Mouse (Mus musculus): Measurements from ENCODE around the gene Cdt1. TPM values are rescaled to one million over a fixed set of nuclear protein-coding genes. Genes with fewer than 3 reads are reported as not detected.

Gene Cdt1
- total and polyA plus RNA-seq, 3 experiments = 46.0 to 67.3 (median 50.0) TPM

- dilution Hi-C loops (cut with MboI; ENCODE audit: extremely low pct_ligation_motif_present, extremely low pct_unique_long_range_greater_than_20kb, low sequenced_read_pairs) (no loop called here), in situ Hi-C loops (cut with MboI; ENCODE audit: low pct_ligation_motif_present, low pct_unique_long_range_greater_than_20kb, low sequenced_read_pairs) (no loop called here)
- H3K4me1 ChIP-seq (ENCODE audit: control insufficient read depth in 1 of 2, insufficient read depth in 2 of 2) = peaks cover 12 to 42% of the 10 kb centered on the region in 2 experiments
- TF ChIP-seq ZKSCAN1 (IDR thresholded peaks at IDR 0.05; ENCODE audit: borderline replicate concordance, low read depth, low read length) (no peak), IRF4 (IDR thresholded peaks at IDR 0.05; ENCODE audit: low read depth, low read length) (no peak), BHLHE40 (IDR thresholded peaks at IDR 0.05; ENCODE audit: low read depth, low read length) (peak; percentile 93), UBTF (IDR thresholded peaks at IDR 0.05; ENCODE audit: low read depth, low read length) (peak; percentile 85), SIN3A (IDR thresholded peaks at IDR 0.05; ENCODE audit: low read length) (peak; percentile 82), MAX (IDR thresholded peaks at IDR 0.05; ENCODE audit: low read length) (peak; percentile 34; the same call in 1 of the 2 replicates), TCF12 (IDR thresholded peaks at IDR 0.05; ENCODE audit: low read depth, low read length) (0 out of 2 replicates have a peak, but pooled peaks have one; percentile 26), ZMIZ1 (IDR thresholded peaks at IDR 0.05; ENCODE audit: low read depth, low read length) (0 out of 2 replicates have a peak, but pooled peaks have one; percentile 42), PAX5 (IDR thresholded peaks at IDR 0.05; ENCODE audit: low read length) (no peak), EP300 (IDR thresholded peaks at IDR 0.05; ENCODE audit: low read length) (no peak), MXI1 (IDR thresholded peaks at IDR 0.05; ENCODE audit: low read depth, low read length) (peak; percentile 91)
- DNase-seq (ENCODE audit: extremely low read depth) = no peak
- H3K4me2 ChIP-seq (ENCODE audit: insufficient read depth, low read depth, poor library complexity, severe bottlenecking) = no peak overlapping the region
- peak overlapping the region; percentile 53 for H3K27ac ChIP-seq (ENCODE audit: insufficient read depth, low read depth)
- H3K36me3 ChIP-seq (replicated peaks in 1 of 2; ENCODE audit: control insufficient read depth in 1 of 2, insufficient read depth in 1 of 2, low read length in 1 of 2) = peaks cover 0 to 4% of the 10 kb centered on the region in 2 experiments
- H3K79me2 ChIP-seq (replicated peaks; ENCODE audit: control insufficient read depth, extremely low read depth, insufficient read depth, poor library complexity, severe bottlenecking) = peaks cover 22% of the 10 kb centered on the region
- H3K27me3 ChIP-seq (replicated peaks) = no peaks in the 10 kb centered on the region
- H3K4me3 ChIP-seq (replicated peaks in 1 of 3; ENCODE audit: low read depth in 2 of 3, low read length in 2 of 3, poor library complexity in 1 of 3) = peak overlapping the region; percentile 69 to 86 (median 82)
- peak overlapping the region; percentile 31 for H3K9ac ChIP-seq (ENCODE audit: insufficient read depth, low read depth)
- H3K9me3 ChIP-seq (replicated peaks; ENCODE audit: low read length) = no peaks in the 10 kb centered on the region
These were observed 16.9 kb upstream of the Cdt1 start for GRCm38 (mm10) chr8:122550995-122551264.

- Histone ChIP-seq H3K4me1 (ENCODE audit: control insufficient read depth in 1 of 2, insufficient read depth in 2 of 2) (peaks cover 13 to 42% of the 10 kb centered on the region in 2 experiments), H3K9ac (ENCODE audit: insufficient read depth, low read depth) (peak within 1 kb of the TSS; percentile 31), H3K9me3 (replicated peaks; ENCODE audit: low read length) (no peaks in the 10 kb centered on the region), H3K79me2 (replicated peaks; ENCODE audit: control insufficient read depth, extremely low read depth, insufficient read depth, poor library complexity, severe bottlenecking) (peaks cover 17% of the 10 kb centered on the region), H3K27me3 (replicated peaks) (no peaks in the 10 kb centered on the region), H3K27ac (ENCODE audit: insufficient read depth, low read depth) (peak within 1 kb of the TSS; percentile 53), H3K36me3 (replicated peaks in 1 of 2; ENCODE audit: control insufficient read depth in 1 of 2, insufficient read depth in 1 of 2, low read length in 1 of 2) (peaks cover 0 to 2% of the 10 kb centered on the region in 2 experiments), H3K4me3 (replicated peaks in 1 of 3; ENCODE audit: low read depth in 2 of 3, low read length in 2 of 3, poor library complexity in 1 of 3) (peak within 1 kb of the TSS; percentile 69 to 86 (median 82)), H3K4me2 (ENCODE audit: insufficient read depth, low read depth, poor library complexity, severe bottlenecking) (peak within 1 kb of the TSS; percentile 67)
- DNase-seq (ENCODE audit: extremely low read depth) = peak; percentile 90
- in situ Hi-C loops (cut with MboI; ENCODE audit: low pct_ligation_motif_present, low pct_unique_long_range_greater_than_20kb, low sequenced_read_pairs) = no loop called here
- dilution Hi-C loops (cut with MboI; ENCODE audit: extremely low pct_ligation_motif_present, extremely low pct_unique_long_range_greater_than_20kb, low sequenced_read_pairs) = no loop called here
- TF ChIP-seq SIN3A (IDR thresholded peaks at IDR 0.05; ENCODE audit: low read length) = peak; percentile 27; the same call in 1 of the 2 replicates
- TF ChIP-seq USF1 (IDR thresholded peaks at IDR 0.05; ENCODE audit: low read depth, low read length) = no peak
- peak; percentile 36; the same call in 1 of the 2 replicates for TF ChIP-seq NRF1 (IDR thresholded peaks at IDR 0.05; ENCODE audit: low read depth, low read length)
- peak; percentile 53 to 99 for TF ChIP-seq CTCF (conservative IDR thresholded peaks at IDR 0.05 in 1 of 2, IDR thresholded peaks at IDR 0.05 in 1 of 2; ENCODE audit: low read depth in 2 of 2, low read length in 2 of 2)
- TF ChIP-seq MXI1 (IDR thresholded peaks at IDR 0.05; ENCODE audit: low read depth, low read length) = peak; percentile 36; the same call in 1 of the 2 replicates
- no peak for TF ChIP-seq KAT2A (IDR thresholded peaks at IDR 0.05; ENCODE audit: insufficient replicate concordance, low read length)
- TF ChIP-seq UBTF (IDR thresholded peaks at IDR 0.05; ENCODE audit: low read depth, low read length) = peak; percentile 23; the same call in 1 of the 2 replicates
- TF ChIP-seq MAFK (IDR thresholded peaks at IDR 0.05; ENCODE audit: insufficient replicate concordance, low read length) = no peak
- TF ChIP-seq JUND (conservative IDR thresholded peaks at IDR 0.05; ENCODE audit: low read depth, low read length) = no peak
- no peak for TF ChIP-seq USF2 (conservative IDR thresholded peaks at IDR 0.05; ENCODE audit: low read depth, low read length)
- TF ChIP-seq RAD21 (IDR thresholded peaks at IDR 0.05; ENCODE audit: low read depth, low read length) = peak; percentile 81
- TF ChIP-seq MAX (IDR thresholded peaks at IDR 0.05; ENCODE audit: low read length) = peak; percentile 67; the same call in 1 of the 2 replicates
- TF ChIP-seq ELF1 (IDR thresholded peaks at IDR 0.05; ENCODE audit: low read depth, low read length) = no peak
- no peak; the same call in 1 of the 2 replicates for TF ChIP-seq IRF4 (IDR thresholded peaks at IDR 0.05; ENCODE audit: low read depth, low read length)
- TF ChIP-seq BHLHE40 (IDR thresholded peaks at IDR 0.05; ENCODE audit: low read depth, low read length) = peak; percentile 91
- peak; percentile 68; the same call in 1 of the 2 replicates for TF ChIP-seq TBP (conservative IDR thresholded peaks at IDR 0.05; ENCODE audit: low read depth, low read length)
- TF ChIP-seq POLR2A (IDR thresholded peaks at IDR 0.05; ENCODE audit: low read depth, low read length) = peak; percentile 85
- peak; percentile 69; the same call in 1 of the 2 replicates for TF ChIP-seq NELFE (IDR thresholded peaks at IDR 0.05; ENCODE audit: low read depth, low read length)
- TF ChIP-seq MEF2A (IDR thresholded peaks at IDR 0.05; ENCODE audit: borderline replicate concordance, low read depth, low read length) = 0 out of 2 replicates have a peak, but pooled peaks have one; percentile 23
- TF ChIP-seq EP300 (IDR thresholded peaks at IDR 0.05; ENCODE audit: low read length) = peak; percentile 18; the same call in 1 of the 2 replicates
- TF ChIP-seq MYC (IDR thresholded peaks at IDR 0.05; ENCODE audit: low read depth, low read length) = peak; percentile 70; the same call in 1 of the 2 replicates
- peak; percentile 57; the same call in 1 of the 2 replicates for TF ChIP-seq MAZ (IDR thresholded peaks at IDR 0.05; ENCODE audit: low read depth, low read length)
- TF ChIP-seq TCF12 (IDR thresholded peaks at IDR 0.05; ENCODE audit: low read depth, low read length) = peak; percentile 61
- TF ChIP-seq RCOR1 (conservative IDR thresholded peaks at IDR 0.05; ENCODE audit: low read depth, low read length) = no peak
- TF ChIP-seq SMC3 (IDR thresholded peaks at IDR 0.05; ENCODE audit: low read depth, low read length) = peak; percentile 91
- TF ChIP-seq HCFC1 (IDR thresholded peaks at IDR 0.05; ENCODE audit: low read depth, low read length) = peak; percentile 39; the same call in 1 of the 2 replicates
These were observed 16.4 kb upstream of the Cdt1 start, which contains the start of gene Piezo1 for GRCm38 (mm10) chr8:122551265-122552051. Gene Piezo1, minus strand, starts transcription at chr8:122551329.

Measured in CH12.LX (cell line).